Mouse (Mus musculus): ENCODE data around the gene Slc16a13.

DNA sequence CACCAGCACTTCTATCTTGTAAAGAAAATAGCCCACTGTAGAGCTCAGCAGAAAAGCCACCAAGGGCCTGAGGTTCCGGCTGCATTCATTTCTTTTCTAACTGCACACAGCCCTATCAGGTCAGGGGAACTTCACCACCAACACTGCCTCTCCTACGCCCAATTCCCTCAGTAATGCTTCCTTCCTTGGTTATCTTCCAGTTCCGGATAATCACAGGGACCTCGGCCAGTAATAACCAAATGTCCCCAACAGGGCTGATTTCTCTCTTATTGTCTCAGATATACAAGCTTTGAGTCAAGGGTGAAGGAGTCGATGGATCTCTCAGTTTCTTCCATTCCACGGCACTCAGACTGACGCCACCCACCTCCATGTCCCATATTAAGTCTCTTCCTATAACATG lies 13.6 kb downstream of the Slc16a13 start:
- TF ChIP-seq CTCF (IDR thresholded peaks at IDR 0.05; ENCODE audit: borderline replicate concordance, insufficient read depth, low read length) (no peak), POLR2A (IDR thresholded peaks at IDR 0.05; ENCODE audit: low read depth, low read length) (no peak)

Data from embryonic fibroblast, embryonic 13.5 days (primary cell).